Mouse (Mus musculus): Measurements from ENCODE around the gene St7.

DNA sequence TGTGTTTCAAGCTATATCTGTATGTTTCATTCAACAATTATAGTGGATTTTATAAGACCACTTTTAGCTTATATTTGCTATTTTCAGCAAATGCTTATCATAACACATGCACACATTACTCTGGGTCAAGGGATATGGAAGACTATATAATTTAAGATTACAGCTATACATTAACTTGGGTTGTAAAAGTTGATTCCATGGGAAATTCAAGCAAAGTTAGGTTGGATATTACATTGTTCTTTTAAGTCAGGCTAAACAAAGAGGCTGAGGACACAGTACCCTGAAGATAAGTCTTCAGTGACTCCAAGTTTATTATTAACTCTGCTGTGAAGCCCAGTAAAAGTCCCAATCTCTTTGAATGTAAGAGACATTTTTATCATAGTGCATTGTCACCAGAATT, 118.8 kb downstream of the St7 start:
- TF ChIP-seq CTCF (IDR thresholded peaks at IDR 0.05) = no peak
- TF ChIP-seq EP300 (IDR thresholded peaks at IDR 0.05) = no peak

Data from lung, postnatal 0 days (tissue).